ENCODE assay signal across 9 mouse cellular contexts in genomic region chr5:73539848-73540510, GRCm38 (mm10). TPM values are rescaled to one million over a fixed set of nuclear protein-coding genes. Genes with fewer than 3 reads are reported as not detected.
DNase-seq lines count a peak whose midpoint lies in the region; ATAC-seq and TF ChIP-seq lines count a peak whose summit lies in the region.
"Had no signal": no experiment of that assay in that cellular context is flagged by ENCODE, and none has a peak within 500 bp of the region (broad histone marks: within the 10 kb centered on the region; RNA-seq: fewer than 3 reads in every experiment).

No protein-coding gene starts in this region.

- 34% methylated on average over 6 of the region's 6 CpGs for WGBS in kidney, adult 2 months
- WGBS in limb, embryonic 11.5 days, result 66% methylated on average over 6 of the region's 6 CpGs
- WGBS in neural tube, embryonic 11.5 days, result 56% methylated on average over 6 of the region's 6 CpGs

- H3K4me1 ChIP-seq in kidney, adult 2 months (ENCODE audit: control insufficient read depth, insufficient read depth, low read length), result peaks cover 22% of the 10 kb centered on the region
- no peaks in the 10 kb centered on the region for H3K4me1 ChIP-seq in limb, embryonic 11.5 days (ENCODE audit: control insufficient read depth, insufficient read depth, low read length)
- H3K4me1 ChIP-seq in neural tube, embryonic 11.5 days (ENCODE audit: control insufficient read depth, insufficient read depth, low read length), result no peaks in the 10 kb centered on the region

- H3K27me3 ChIP-seq in kidney, adult 2 months (replicated peaks; ENCODE audit: control insufficient read depth, insufficient read depth, low read length), result no peaks in the 10 kb centered on the region
- no peaks in the 10 kb centered on the region for H3K27me3 ChIP-seq in limb, embryonic 11.5 days (ENCODE audit: control insufficient read depth, insufficient read depth, low read length)
- no peaks in the 10 kb centered on the region for H3K27me3 ChIP-seq in neural tube, embryonic 11.5 days (ENCODE audit: control insufficient read depth, insufficient read depth, low read length)

- H3K36me3 ChIP-seq in kidney, adult 2 months (ENCODE audit: control insufficient read depth, insufficient read depth, low read length), result no peaks in the 10 kb centered on the region; the same call in 1 of the 2 replicates
- H3K36me3 ChIP-seq in limb, embryonic 11.5 days (ENCODE audit: control insufficient read depth, insufficient read depth, low read length), result peaks cover 2% of the 10 kb centered on the region; the same call in 1 of the 2 replicates
- H3K36me3 ChIP-seq in neural tube, embryonic 11.5 days (ENCODE audit: control insufficient read depth, insufficient read depth, low read length), result peaks cover 2% of the 10 kb centered on the region

- TF ChIP-seq CTCF in kidney, adult 2 months (conservative IDR thresholded peaks at IDR 0.05; ENCODE audit: insufficient read depth, insufficient read length, low read depth, low read length), result peak; percentile 81

- H3K9me3 ChIP-seq in limb, embryonic 11.5 days (ENCODE audit: control insufficient read depth, low read length), result no peaks in the 10 kb centered on the region
- no peaks in the 10 kb centered on the region for H3K9me3 ChIP-seq in neural tube, embryonic 11.5 days (ENCODE audit: control insufficient read depth, low read length)

- H3K4me2 ChIP-seq in limb, embryonic 11.5 days (ENCODE audit: low read depth, severe bottlenecking), result no peak overlapping the region
- no peak overlapping the region for H3K4me2 ChIP-seq in neural tube, embryonic 11.5 days (ENCODE audit: low read depth)

- no peak overlapping the region for H3K9ac ChIP-seq in limb, embryonic 11.5 days (ENCODE audit: low read length)
- no peak overlapping the region for H3K9ac ChIP-seq in neural tube, embryonic 11.5 days (ENCODE audit: low read length)

- no peak overlapping the region for H3K4me3 ChIP-seq in kidney, adult 2 months (ENCODE audit: insufficient read depth, low read depth, low read length)
- no peak overlapping the region for H3K4me3 ChIP-seq in limb, embryonic 11.5 days (ENCODE audit: low read depth, low read length)
- no peak overlapping the region for H3K4me3 ChIP-seq in neural tube, embryonic 11.5 days (ENCODE audit: low read depth, low read length)
- H3K4me3 ChIP-seq: erythroblast, embryonic 14.5 days had no signal

- peak; percentile 50 for DNase-seq in A20 (ENCODE audit: low read depth, low spot score)
- DNase-seq in MN1 (ENCODE audit: low spot score), result peak; percentile 11
- DNase-seq in cerebellum, adult 8-10 months, result peak; percentile 18
- DNase-seq in kidney, adult 2 months, result peak; percentile 76
- peak; percentile 53 for DNase-seq in limb, embryonic 11.5 days (ENCODE audit: low spot score)
- DNase-seq in neural tube, embryonic 11.5 days (ENCODE audit: low spot score), result peak; percentile 46
- DNase-seq in thymus, postnatal 4 days, result peak; percentile 68

- peak; percentile 80 for ATAC-seq in frontal cortex, adult (ENCODE audit: low TSS enrichment)
- ATAC-seq in limb, embryonic 11.5 days (ENCODE audit: insufficient number of reproducible peaks, low FRiP score, low TSS enrichment, low read depth), result no peak
- peak; percentile 45; the same call in 1 of the 2 replicates for ATAC-seq in neural tube, embryonic 11.5 days (ENCODE audit: insufficient read depth, low FRiP score, low TSS enrichment)

- peak overlapping the region; percentile 87 for H3K27ac ChIP-seq in kidney, adult 2 months (ENCODE audit: insufficient read depth, low read depth, low read length)
- no peak overlapping the region for H3K27ac ChIP-seq in limb, embryonic 11.5 days (replicated peaks; ENCODE audit: low read depth, low read length)
- no peak overlapping the region for H3K27ac ChIP-seq in neural tube, embryonic 11.5 days (ENCODE audit: low read depth, low read length)

- TF ChIP-seq POLR2A in kidney, adult 2 months (IDR thresholded peaks at IDR 0.05; ENCODE audit: low read depth, low read length), result no peak

RNA-seq across cellular contexts. Expression of gene Dcun1d4, which starts 59.2 kb away (rescaled TPM):
- polyA plus RNA-seq in kidney, adult 2 months (2012; rRNA removed), result 12.3 and 14.2 TPM in 2 replicates
- 55.7 and 56.9 TPM in 2 replicates for polyA plus RNA-seq in limb, embryonic 11.5 days (2014; fragmentation: Nextera tagmentation; extraction: Ambion mirVana)
- polyA plus RNA-seq in neural tube, embryonic 11.5 days (2014; fragmentation: Nextera tagmentation; extraction: Ambion mirVana), result 71.0 and 73.2 TPM in 2 replicates
- polyA plus RNA-seq: erythroblast, embryonic 14.5 days had no signal

Comparison
In these comparisons a context has a peak if more than half of its experiments do, and no peak if none do; other contexts are left out.
1. DNase-seq: peak in every context shown above with its lines; median percentile 76 in kidney, adult 2 months; 68 in thymus, postnatal 4 days; 53 in limb, embryonic 11.5 days; 50 in A20; 46 in neural tube, embryonic 11.5 days; 18 in cerebellum, adult 8-10 months; 11 in MN1.